Mouse (Mus musculus) liver, embryonic 11.5 days (tissue): ENCODE data around the gene Gli3. TPM values are rescaled to one million over a fixed set of nuclear protein-coding genes. Genes with fewer than 3 reads are reported as not detected.

ENCODE experiments used
- ATAC-seq: fragments of 200-750 bp; cut with Nextera tagmentation; replicated peaks from 2 replicates; pipeline ENCODE4 v1.8.0; 2017; ENCODE audit warnings: moderate number of reproducible peaks, mild to moderate bottlenecking, moderate TSS enrichment, moderate library complexity; ENCODE audit not compliant: low FRiP score
- DNase-seq: peaks from one replicate; pipeline ENCODE4 v3.0.0-alpha.2; 2017; ENCODE audit warnings: low spot score
- H3K27ac ChIP-seq: fragments of 300-500 bp; sonication (generic); 2 replicates; pipeline ENCODE4 v1.5.1; 2014; ENCODE audit warnings: mild to moderate bottlenecking, low read depth, low read length, control low read depth
- H3K27me3 ChIP-seq: fragments of 300-500 bp; sonication (generic); replicated peaks from 2 replicates; pipeline ENCODE4 v1.6.1; 2014; ENCODE audit warnings: low read length, mixed read lengths; ENCODE audit not compliant: control insufficient read depth, insufficient read depth
- H3K36me3 ChIP-seq: fragments of 300-500 bp; sonication (generic); 2 replicates; pipeline ENCODE4 v1.6.1; 2014; ENCODE audit warnings: mild to moderate bottlenecking, low read length, moderate library complexity, mixed read lengths; ENCODE audit not compliant: control insufficient read depth, insufficient read depth
- H3K4me1 ChIP-seq: fragments of 300-500 bp; sonication (generic); replicated peaks from 2 replicates; pipeline ENCODE4 v1.6.1; 2014; ENCODE audit warnings: low read length, mixed read lengths; ENCODE audit not compliant: control insufficient read depth, insufficient read depth
- H3K4me2 ChIP-seq: fragments of 300-500 bp; sonication (generic); 2 replicates; pipeline ENCODE4 v1.6.1; 2014; ENCODE audit warnings: mild to moderate bottlenecking, control low read depth, moderate library complexity
- H3K4me3 ChIP-seq: fragments of 300-500 bp; sonication (generic); 2 replicates; pipeline ENCODE4 v1.5.1; 2014; ENCODE audit warnings: low read depth, low read length, control low read depth
- H3K9ac ChIP-seq: fragments of 300-500 bp; sonication (generic); 2 replicates; pipeline ENCODE4 v1.6.1; 2014; ENCODE audit warnings: low read depth, low read length, control low read depth
- H3K9me3 ChIP-seq: fragments of 300-500 bp; sonication (generic); 2 replicates; pipeline ENCODE4 v1.6.1; 2016; ENCODE audit warnings: low read length, inconsistent platforms, mixed read lengths; ENCODE audit not compliant: control insufficient read depth
- WGBS: fragments of 180-500 bp; shearing (Covaris S2); extraction: QIAGEN DNeasy Blood & Tissue Kit; methylation state at CpG from one replicate; pipeline ENCODE4 v1.1.7; 2014; 5-methylcytosine and 5-hydroxymethylcytosine counted together
- polyA plus RNA-seq: library from polyadenylated mRNA; unstranded; fragments of >200 nt; fragmentation: Nextera tagmentation; extraction: Ambion mirVana; gene quantifications from 2 replicates; pipeline ENCODE4 v1.2.1, GENCODE M21; 2014

The Gli3 gene
- polyA plus RNA-seq, 1 experiment from 2014 or later: 6.7 TPM

GRCm38 (mm10) chr13:15588278-15589272 lies 125.5 kb downstream of the Gli3 start:
- H3K9ac ChIP-seq: no peak overlapping the region
- no peak for ATAC-seq
- H3K4me3 ChIP-seq: no peak overlapping the region
- peaks cover 6% of the 10 kb centered on the region for H3K4me1 ChIP-seq
- H3K4me2 ChIP-seq: no peak overlapping the region
- no peak overlapping the region for H3K27ac ChIP-seq
- no peaks in the 10 kb centered on the region for H3K27me3 ChIP-seq
- no peaks in the 10 kb centered on the region for H3K36me3 ChIP-seq
- 67% methylated on average over 16 of the region's 16 CpGs for WGBS
- DNase-seq: no peak
- H3K9me3 ChIP-seq: no peaks in the 10 kb centered on the region

GRCm38 (mm10) chr13:15590326-15590933 lies 127.4 kb downstream of the Gli3 start:
- H3K4me2 ChIP-seq: no peak overlapping the region
- H3K4me1 ChIP-seq: peaks cover 6% of the 10 kb centered on the region
- H3K27ac ChIP-seq: peak overlapping the region; percentile 19; the same call in 1 of the 2 replicates
- ATAC-seq (peak; percentile 66), DNase-seq (no peak)
- H3K9me3 ChIP-seq: no peaks in the 10 kb centered on the region
- no peak overlapping the region for H3K9ac ChIP-seq
- no peaks in the 10 kb centered on the region for H3K36me3 ChIP-seq
- WGBS: 49% methylated on average over 6 of the region's 6 CpGs
- H3K27me3 ChIP-seq: no peaks in the 10 kb centered on the region
- H3K4me3 ChIP-seq: no peak overlapping the region

- no peaks in the 10 kb centered on the region for H3K36me3 ChIP-seq
- no peak for ATAC-seq
- H3K4me3 ChIP-seq: no peak overlapping the region
- H3K27me3 ChIP-seq: no peaks in the 10 kb centered on the region
- H3K27ac ChIP-seq: no peak overlapping the region
- DNase-seq: no peak
- no peaks in the 10 kb centered on the region for H3K9me3 ChIP-seq
- 76% methylated on average over 5 of the region's 5 CpGs for WGBS
- no peak overlapping the region for H3K4me2 ChIP-seq
- H3K9ac ChIP-seq: no peak overlapping the region
- no peaks in the 10 kb centered on the region for H3K4me1 ChIP-seq
Measured at GRCm38 (mm10) chr13:15596667-15597066, 133.6 kb downstream of the Gli3 start.

- Histone ChIP-seq H3K27me3 (peaks cover 5% of the 10 kb centered on the region; the same call in 1 of the 2 replicates), H3K36me3 (no peaks in the 10 kb centered on the region), H3K27ac (no peak overlapping the region), H3K4me3 (no peak overlapping the region), H3K4me2 (no peak overlapping the region), H3K9ac (no peak overlapping the region), H3K9me3 (no peaks in the 10 kb centered on the region), H3K4me1 (no peaks in the 10 kb centered on the region)
- ATAC-seq (no peak), DNase-seq (no peak)
- 84% methylated on average over 2 of the region's 2 CpGs for WGBS
Measured at GRCm38 (mm10) chr13:15599741-15600140, 136.7 kb downstream of the Gli3 start.

- no peak overlapping the region for H3K9ac ChIP-seq
- no peak overlapping the region for H3K4me3 ChIP-seq
- no peaks in the 10 kb centered on the region for H3K4me1 ChIP-seq
- DNase-seq: no peak
- 55% methylated on average over 5 of the region's 5 CpGs for WGBS
- no peak for ATAC-seq
- H3K9me3 ChIP-seq: no peaks in the 10 kb centered on the region
- H3K36me3 ChIP-seq: no peaks in the 10 kb centered on the region
- no peak overlapping the region for H3K27ac ChIP-seq
- no peak overlapping the region for H3K4me2 ChIP-seq
- peaks cover 5% of the 10 kb centered on the region; the same call in 1 of the 2 replicates for H3K27me3 ChIP-seq
Measured at GRCm38 (mm10) chr13:15602161-15602560, 139.1 kb downstream of the Gli3 start.

- WGBS: 25% methylated on average over 4 of the region's 4 CpGs
- no peaks in the 10 kb centered on the region for H3K4me1 ChIP-seq
- no peak for ATAC-seq
Measured at GRCm38 (mm10) chr13:15602677-15603221, 139.7 kb downstream of the Gli3 start.

GRCm38 (mm10) chr13:15604074-15604473 lies 141.0 kb downstream of the Gli3 start:
- no peak overlapping the region for H3K4me2 ChIP-seq
- peaks cover 5% of the 10 kb centered on the region; the same call in 1 of the 2 replicates for H3K27me3 ChIP-seq
- 62% methylated on average over 6 of the region's 6 CpGs for WGBS
- no peak overlapping the region for H3K4me3 ChIP-seq
- ATAC-seq: no peak
- no peaks in the 10 kb centered on the region for H3K4me1 ChIP-seq
- H3K9me3 ChIP-seq: no peaks in the 10 kb centered on the region
- no peak overlapping the region for H3K27ac ChIP-seq
- no peaks in the 10 kb centered on the region for H3K36me3 ChIP-seq
- H3K9ac ChIP-seq: no peak overlapping the region
- no peak for DNase-seq

More at GRCm38 (mm10) chr13:15602677-15603221, 139.7 kb downstream of the Gli3 start:
- Histone ChIP-seq H3K36me3 (no peaks in the 10 kb centered on the region), H3K4me3 (no peak overlapping the region), H3K9ac (no peak overlapping the region), H3K27me3 (peaks cover 5% of the 10 kb centered on the region; the same call in 1 of the 2 replicates), H3K4me2 (no peak overlapping the region), H3K27ac (no peak overlapping the region), H3K9me3 (no peaks in the 10 kb centered on the region)
- DNase-seq: no peak

GRCm38 (mm10) chr13:15617423-15617822 lies 154.4 kb downstream of the Gli3 start:
- Histone ChIP-seq H3K4me3 (no peak overlapping the region), H3K27ac (no peak overlapping the region), H3K4me2 (no peak overlapping the region), H3K27me3 (no peaks in the 10 kb centered on the region), H3K4me1 (no peaks in the 10 kb centered on the region), H3K9me3 (no peaks in the 10 kb centered on the region), H3K9ac (no peak overlapping the region), H3K36me3 (no peaks in the 10 kb centered on the region)
- 64% methylated on average over 3 of the region's 3 CpGs for WGBS
- no peak for DNase-seq
- ATAC-seq: no peak
